Mouse (Mus musculus) erythroblast, embryonic 14.5 days (primary cell): ENCODE data around the gene Rasgrp2.

ENCODE experiments used
- GATA1 ChIP-seq: IDR thresholded peaks from 2 replicates; pipeline ENCODE4 v1.6.1; 2012; ENCODE audit warnings: low read length, inconsistent platforms, mixed read lengths
- TAL1 ChIP-seq: IDR thresholded peaks from 3 replicates; pipeline ENCODE4 v1.6.1; 2012; ENCODE audit warnings: low read length, inconsistent platforms, mixed read lengths

- TF ChIP-seq GATA1 (no peak), TAL1 (no peak)
Measured at GRCm38 (mm10) chr19:6423241-6423640, 24.1 kb downstream of the Rasgrp2 start.
